Mouse (Mus musculus): ENCODE measurements at regions not wholly inside any gene's neighbourhood (a gene's known extent, or its start where the extent isn't known, plus 50 kb on each side); places are given as distances from the start of the nearest gene placed in this dataset.

DNA sequence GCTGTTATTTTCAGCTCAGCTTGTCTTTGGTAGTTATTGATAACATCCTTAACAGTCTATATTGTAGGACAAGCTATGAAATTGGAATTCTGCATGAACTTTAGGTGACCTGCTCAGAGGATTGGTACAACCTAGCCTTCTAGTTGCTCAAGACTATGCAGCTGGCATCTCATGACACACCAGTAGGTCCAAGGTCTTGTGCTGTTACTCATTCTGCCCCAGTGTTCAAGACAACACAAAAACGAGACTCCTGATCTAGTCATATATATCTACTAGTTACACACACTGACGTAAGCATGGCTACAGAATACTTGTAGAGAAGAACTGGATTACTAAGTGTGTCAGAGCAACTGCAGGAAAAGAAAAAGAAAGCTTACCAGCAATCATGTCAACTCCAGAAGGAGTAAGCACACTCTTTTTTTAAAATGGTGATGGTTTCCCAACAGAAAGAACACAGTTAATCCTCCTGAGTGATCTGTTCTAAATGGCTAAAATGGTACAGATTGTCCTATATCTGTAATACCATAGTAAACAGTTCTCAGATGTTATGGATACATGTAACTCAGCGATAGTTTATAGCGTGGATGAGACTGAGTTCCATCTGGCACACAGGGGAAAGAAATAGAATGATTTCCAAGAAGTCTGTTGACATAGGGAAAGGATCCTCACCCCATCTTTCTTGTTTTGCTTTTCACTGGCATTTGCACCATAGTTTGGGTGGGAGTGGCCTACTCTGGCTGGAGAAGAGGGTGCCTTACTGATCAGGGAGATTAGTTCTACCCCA lies 85.4 kb upstream of the Gm11146 start:
- DNase-seq (ENCODE audit: low spot score): no peak

DNA sequence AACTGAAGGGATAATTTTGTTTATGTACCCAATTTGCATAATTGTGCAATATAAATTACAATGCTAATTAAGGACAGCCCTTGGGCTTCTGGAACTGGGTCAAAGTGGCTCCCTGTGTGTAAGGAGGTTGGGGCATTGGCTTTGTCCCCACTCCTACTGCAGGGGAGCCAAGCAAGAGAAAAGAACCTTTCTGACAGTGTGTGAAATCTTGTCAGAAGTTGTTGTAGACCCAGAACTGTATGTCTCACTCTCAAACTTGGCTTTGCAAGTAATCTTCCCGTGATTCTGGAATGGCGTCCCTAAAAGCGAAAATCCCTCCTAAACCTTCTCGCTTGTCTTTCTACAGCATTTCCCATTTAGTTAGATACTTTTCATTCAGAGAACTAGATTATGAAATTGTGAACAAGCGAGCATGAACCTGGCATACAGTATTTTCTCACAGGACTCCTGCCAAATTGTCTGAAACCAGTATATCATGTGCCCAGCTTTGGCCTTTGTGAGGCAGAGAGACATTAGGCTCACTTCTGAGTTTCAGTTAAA lies 83.8 kb upstream of the Gm11146 start:
- DNase-seq (ENCODE audit: low spot score): no peak

DNA sequence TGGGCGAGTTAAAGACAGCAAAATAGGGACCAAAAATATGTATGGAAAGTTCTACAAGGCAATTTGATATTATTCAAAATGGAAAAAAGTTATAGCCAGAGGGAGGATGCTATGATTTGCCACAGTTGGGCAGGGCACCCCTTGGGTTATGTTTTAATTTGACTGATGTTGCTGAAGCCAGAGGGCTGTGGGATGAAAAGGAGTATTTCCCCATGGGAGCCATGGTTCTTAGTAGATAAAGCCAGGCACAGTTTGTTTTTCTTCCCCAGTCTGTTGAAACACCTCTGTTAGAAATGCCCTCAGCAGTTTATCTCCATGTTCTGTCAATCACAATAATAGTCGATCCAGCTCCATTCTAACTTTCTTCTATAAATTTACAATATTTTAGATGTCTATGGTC lies 82.6 kb upstream of the Gm11146 start:
- DNase-seq (ENCODE audit: low spot score): no peak

DNA sequence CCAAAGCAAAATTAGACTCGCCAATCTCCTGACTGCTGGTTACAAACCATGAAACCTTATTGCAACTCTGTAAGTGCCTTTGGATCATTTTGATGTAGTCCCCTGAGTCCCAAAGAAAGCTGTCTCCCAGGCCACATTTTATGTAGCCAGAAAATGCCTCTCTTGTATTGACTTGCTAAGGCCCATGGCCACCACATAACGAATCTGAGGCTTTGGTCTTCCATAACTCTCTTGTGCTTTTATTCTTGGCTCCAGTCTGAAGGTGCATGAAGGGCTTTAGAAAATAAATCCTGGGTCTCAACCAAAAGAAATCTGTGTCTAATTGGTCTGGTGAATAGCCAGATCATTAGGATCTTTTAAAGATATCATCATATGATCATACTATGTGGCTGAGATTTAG lies 77.3 kb upstream of the Gm11146 start:
- DNase-seq (ENCODE audit: low spot score): no peak

DNA sequence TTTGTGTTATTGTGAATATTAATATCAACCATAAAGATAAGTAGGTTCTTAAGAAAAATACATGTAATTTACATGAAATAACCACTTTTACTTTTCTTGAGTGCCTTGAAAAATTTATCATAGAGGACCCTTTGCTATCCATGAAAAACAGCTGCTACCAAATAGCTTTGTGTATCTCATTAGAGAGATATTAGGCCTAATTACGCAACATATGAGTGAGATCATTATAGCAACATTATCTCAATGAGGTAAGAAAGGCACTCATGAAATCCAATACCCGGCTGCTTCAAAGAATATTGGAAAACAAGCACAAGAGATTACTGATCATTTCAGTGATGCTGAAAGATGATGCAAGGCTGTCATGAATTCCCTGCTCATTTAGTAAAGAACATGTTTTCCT lies 74.9 kb upstream of the Gm11146 start:
- no peak for DNase-seq (ENCODE audit: low spot score)

DNA sequence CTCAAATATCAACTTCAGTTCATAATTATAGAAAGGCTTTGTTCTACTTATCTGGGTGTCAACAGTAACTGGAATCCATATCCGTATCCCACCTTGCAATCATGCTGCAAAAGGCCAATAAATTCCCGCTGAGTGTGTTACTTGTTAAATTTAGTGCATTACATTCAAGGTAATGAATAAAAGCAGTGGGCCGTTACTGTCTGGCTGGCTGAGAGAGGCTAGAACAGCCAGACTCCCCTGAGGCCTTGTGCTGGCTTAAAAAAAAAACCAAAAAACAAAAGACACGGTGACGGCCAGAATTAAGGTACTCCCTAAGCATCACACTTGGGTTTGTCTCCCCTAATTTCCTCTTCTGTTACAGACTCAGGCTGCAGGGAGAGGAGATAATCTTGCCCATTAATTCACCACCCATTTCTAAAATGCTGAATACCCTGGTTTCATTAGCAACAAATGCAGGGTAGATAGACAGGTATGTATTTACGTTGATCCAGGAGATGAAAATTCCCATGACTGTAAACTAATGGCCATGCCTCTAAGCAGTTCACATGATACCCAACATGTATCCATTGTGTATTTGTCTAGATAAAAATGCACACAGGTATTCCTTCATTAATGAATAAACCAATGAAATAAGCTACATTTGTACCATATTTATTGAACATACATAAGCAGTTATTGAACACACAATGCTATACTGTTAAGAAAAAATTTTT lies 74.1 kb upstream of the Gm11146 start:
- no peak for DNase-seq (ENCODE audit: low spot score)

DNA sequence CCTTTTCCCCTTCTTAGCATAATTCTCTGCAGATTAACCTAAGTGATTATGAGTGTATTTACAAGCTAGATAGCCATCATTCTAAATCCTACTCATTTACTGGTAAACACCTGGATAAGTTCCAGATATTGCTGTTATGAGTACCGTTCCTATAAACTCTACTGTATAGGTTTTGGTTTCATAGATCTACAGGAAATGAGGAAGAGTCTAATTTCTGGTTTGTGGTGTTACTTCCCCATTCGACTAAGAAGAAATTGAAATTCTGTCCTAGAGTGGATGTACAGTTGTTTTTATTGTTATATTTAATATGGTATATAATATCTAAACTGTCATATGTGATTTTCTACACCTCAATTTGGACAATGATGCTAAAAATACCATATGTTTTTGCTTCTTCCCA lies 69.4 kb upstream of the Gm11146 start:
- no peak for DNase-seq (ENCODE audit: low spot score)

DNA sequence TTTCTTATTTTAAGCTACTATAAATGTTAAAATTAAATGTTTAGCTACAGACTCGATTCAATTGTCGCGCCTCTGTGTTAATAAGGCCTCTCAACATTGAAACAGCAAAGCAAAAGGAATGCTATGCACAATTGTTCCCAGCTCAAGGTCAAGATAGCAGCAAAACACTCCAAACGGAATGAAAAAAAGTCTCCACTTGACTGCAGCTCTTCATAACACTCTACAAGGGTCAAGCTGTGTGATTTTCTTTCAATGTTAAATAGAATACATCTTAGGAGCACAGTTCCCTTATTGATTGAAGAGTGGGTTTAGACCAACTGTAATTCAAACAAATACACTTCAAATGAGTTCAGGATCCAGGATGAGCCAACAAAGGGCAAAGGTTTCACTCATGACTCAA lies 63.9 kb upstream of the Gm11146 start:
- DNase-seq (ENCODE audit: low spot score): peak; percentile 32

DNA sequence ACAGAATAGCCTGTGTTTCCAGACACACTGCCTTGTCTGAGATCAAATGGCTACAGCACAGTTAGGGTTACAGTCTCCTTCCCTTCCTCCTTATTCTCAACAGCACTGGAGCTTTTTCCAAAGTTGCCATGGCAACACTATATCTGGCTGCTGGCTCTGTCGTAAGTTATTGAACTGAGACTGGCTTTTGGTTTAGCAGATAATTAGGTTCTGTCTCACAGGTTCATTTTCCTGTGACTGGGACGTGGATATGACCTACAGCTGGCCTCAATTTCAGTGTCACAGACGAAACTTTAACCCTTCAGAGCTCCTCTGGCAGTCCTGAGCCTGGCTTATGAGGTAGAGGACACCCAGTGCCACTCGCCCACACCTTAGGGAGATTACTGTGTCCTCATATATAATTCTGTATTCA lies 60.2 kb upstream of the Gm11146 start:
- DNase-seq (ENCODE audit: low spot score): no peak

DNA sequence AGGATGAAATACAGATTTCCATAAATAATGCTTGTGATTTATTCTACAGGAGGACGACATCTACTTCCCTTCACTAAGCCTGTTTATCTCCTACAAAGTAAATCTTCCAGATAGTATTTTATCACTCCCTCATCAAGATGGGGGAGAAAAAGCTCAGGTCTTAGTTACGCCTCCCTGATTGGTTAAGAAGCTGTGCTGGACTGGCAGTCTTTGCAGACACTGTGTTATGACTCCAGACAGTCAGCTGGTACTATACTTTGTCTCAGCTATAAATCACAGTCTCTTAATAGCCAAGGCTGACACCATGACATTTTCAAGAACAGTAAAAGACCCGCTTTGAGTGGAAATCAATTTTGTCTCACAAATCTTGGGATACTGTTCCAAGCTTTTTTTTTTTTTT lies 51.4 kb upstream of the Gm11146 start:
- no peak for DNase-seq (ENCODE audit: low spot score)

Measured in lung, postnatal 25 days (tissue).